Mouse (Mus musculus): ENCODE data around the gene Lancl3.

Lancl3 gene

DNA sequence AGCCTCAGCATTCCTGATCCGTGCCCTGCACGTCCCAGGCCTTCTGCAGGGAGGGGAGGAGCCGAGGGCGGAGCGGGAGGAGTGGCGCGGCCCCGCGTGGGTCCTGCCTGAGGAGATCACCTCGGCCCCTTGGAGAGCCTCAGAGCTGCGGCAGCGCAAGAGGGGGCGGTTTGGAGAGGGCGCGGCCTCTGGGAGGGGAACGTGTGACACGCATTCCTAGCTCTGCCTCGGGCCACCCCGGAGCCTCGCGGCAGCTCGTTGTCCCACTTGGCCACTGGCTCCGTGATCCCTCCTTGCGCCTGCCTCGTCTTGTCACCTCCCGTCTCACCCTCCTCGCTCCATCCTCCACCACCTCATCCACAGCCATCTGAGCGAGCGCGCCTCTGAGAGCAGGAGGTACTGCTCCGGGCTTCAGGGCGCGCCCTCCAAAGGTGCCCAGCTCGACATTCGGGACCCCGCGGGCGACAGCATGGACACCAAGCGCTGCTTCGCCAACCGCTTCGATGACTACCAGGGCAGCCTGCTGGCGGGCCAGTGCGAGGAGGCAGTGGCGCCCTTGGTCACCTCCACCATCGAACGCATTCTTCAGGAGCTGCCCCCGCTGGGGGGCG lies at the start of gene Lancl3:
Gene Lancl3 (plus strand): TSS at position 142 of the 611 bp plus-strand sequence.
- no peak for DNase-seq (ENCODE audit: low spot score)

DNA sequence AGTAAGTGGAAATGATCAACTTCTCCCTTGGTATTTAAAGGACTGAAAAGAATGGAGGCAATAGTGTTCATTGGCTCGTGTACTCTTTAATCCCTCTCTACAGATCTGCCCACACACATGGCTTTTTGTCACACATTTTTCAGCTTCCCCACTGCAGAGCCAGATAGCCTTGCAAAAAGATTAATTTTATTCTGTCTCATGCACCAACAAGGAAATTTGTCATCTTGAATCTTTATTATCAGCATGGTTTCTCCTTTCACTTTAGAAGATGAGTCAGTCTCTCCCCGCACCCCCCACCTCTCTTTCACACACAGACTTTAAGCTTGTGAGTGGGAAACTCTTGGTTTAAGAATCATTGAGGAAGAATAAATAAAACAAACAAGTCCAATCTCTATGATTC lies 20.7 kb upstream of the Lancl3 start:
- no peak for DNase-seq (ENCODE audit: low spot score)

DNA sequence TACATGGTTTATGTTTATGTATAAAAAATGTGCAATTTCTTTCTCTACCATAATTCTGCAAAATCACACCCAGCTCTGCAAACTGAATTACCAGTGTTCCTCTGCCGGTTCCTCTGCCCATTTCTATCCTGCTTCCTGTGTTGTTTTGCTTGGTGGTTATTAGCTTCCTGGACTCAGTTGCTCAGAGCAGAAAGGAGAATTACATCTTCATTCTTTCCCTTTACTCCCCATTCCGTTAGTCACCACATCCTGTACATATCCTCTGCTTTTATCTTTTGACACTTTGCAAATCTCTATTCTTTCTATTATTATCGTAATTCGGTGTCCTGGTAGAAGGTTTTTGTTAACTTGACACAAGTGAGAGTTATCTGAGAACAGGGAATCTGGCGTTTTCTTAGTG lies 18.1 kb upstream of the Lancl3 start:
- DNase-seq (ENCODE audit: low spot score) = no peak

DNA sequence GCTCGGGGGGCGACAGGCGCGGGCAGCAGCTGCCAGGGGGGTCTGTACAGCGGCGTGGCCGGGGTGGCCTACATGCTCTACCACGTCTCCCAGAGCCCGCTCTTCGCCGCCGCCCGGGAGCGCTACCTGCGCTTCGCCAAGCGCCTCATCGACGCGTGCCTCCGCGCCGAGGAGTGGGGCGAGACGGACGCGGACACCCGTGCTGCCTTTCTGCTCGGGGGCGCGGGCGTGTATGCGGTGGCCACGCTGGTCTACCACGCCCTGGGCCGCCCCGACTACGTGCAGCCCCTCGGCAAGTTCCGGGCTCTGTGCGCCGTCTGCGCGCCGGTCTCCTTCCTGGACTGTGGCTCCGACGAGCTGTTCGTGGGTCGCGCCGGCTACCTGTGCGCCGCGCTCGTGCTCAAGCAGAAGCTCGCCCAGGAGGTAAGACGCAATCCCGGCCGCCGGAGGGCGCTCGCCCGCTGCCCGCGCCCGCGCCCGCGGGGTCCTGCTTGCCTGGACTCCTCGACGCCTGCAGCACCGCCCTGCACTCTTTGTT lies 747 bp downstream of the Lancl3 start:
- peak; percentile 22 for DNase-seq (ENCODE audit: low spot score)

DNA sequence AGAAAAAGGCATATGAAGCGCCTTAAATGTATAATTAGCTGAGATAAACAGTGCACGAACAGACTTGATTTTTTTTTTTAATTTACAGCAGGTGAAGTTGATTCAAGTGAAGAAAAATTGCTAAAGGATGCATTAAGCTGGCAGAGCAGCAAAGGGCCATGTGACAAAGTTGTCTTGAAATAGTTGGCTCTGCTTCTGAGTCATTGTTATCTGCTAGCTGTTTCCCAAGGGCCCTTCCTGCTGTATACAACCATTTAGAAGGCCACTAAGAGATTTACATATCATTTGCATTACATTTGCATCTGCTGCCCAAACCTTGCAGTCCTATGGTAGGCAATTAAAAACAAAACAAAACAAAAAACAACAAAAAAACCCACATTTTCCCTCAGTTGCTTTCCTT lies 2.3 kb downstream of the Lancl3 start:
- no peak for DNase-seq (ENCODE audit: low spot score)

DNA sequence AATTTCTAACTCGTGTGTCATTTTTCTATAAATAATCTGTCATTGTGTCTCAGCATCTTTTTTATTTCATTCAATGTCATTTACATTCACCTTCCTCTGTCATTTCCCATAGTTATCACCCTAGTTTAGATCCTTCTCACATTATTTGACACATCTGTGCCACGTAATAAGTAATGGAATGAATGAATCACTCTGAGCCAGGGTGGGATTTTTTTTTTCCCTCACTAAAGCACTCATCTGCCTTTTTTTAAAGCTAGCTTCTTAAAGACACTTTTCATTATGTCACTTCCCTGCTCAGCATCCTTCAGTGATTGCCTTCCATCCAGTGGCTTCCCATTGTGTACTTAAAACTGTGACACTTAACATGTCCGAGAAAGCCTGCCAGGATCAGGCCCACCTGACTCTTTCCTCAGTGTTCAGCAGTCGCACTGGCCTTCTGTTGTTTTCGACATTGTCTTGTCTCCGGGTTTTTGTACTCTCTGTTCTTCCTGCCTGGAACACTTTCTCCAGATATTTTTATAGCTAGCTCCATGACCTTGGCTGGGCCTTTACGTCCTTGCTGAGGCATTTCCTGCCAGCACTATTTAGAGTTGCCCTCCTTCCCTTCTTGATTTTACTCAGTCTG lies 3.2 kb downstream of the Lancl3 start:
- DNase-seq (ENCODE audit: low spot score) = no peak

DNA sequence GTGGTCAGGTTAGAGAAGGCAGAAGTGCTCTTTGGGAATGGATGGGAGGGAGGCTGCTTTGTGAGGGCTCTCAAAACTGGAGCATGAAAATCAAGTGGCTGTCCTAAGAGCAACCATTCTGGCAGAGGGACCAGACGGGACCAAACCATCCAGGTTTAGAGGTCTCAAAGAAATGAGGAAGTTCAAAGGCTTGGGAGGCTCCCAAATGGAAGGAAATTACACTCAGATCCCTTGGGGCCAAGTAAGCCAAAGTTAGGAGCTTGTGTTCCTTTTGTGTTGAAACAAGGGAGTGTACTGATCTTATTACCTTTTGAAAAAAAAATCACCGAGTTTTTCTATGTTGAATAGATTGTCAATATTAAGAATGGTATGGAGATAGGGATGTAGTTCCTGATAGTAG lies 5.4 kb downstream of the Lancl3 start:
- DNase-seq (ENCODE audit: low spot score) = no peak

DNA sequence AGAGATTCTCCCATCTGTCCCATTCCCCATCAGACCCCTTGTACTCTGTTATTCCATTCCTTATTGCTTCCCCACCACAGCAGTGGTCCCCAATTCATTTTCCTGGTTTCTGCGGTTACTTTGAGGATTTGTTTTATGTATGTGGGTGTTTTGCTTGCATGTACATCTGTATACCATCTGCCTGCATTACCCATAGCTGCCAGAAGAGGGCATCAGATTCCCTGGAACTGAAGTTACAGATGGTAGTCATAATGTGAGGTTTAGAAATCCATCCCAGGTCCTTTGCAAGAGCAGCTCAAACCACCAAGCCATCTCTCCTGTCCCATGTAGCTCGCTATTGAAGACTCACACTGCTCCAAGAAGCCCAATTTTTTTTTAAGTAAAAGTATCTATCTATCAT lies 16.5 kb downstream of the Lancl3 start:
- DNase-seq (ENCODE audit: low spot score) = peak; percentile 4

DNA sequence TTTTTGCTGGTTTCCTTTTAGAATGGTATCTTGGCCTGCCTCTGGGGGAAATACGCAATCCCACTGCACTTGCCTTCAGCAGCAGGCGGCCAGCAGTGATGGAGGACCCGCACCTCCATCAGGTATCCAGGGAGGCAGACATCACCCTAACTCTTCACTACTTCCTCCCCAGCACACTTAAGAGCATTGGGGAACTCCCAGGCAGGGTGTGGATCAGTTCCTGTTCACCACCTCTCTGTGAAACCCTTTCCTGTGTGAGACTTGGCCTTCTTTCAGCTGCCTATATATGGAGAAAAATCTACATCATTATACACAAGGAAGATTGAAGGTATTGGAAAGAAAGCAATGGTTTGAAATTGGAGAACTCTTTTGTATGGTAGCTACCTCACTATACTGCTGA lies 19.9 kb downstream of the Lancl3 start:
- peak; percentile 19 for DNase-seq (ENCODE audit: low spot score)

DNA sequence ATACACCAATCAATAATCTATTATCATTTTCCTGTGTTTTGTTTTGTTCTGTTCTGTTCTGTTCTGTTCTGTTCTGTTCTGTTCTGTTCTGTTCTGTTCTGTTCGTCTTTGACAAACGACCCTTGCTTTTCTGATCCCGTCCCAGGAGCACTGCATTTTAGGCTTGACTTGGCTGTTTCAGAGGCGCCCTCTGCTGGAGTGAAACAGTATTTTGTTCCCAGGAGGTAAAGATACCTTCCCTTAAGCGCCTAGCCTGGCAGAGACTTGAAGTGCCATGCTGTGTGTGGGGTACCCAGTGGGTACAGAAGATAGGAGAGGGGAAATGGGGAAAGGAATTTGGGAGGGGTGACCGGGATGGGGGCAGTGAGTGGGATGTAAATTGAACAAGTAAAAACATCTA lies 21.5 kb downstream of the Lancl3 start:
- DNase-seq (ENCODE audit: low spot score) = peak; percentile 19

DNA sequence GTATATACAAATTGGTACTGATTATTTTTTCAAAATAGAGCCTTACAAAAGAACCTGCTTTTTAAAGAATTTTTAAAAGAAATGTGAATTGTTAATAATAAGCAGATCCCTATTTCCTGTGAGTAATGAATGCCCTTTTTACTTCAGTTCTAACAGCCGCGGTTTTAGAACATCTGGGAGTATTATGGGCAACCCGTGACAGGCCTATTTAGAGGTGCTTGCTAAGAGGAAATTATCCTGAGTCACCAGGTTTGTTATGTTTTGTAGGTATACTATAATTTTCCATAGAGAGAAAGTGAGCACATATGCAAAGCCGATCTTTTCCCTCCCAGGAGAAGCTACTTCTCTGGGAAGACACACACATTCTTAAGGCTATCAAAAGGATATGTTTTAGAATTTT lies 22.0 kb downstream of the Lancl3 start:
- DNase-seq (ENCODE audit: low spot score) = no peak

DNA sequence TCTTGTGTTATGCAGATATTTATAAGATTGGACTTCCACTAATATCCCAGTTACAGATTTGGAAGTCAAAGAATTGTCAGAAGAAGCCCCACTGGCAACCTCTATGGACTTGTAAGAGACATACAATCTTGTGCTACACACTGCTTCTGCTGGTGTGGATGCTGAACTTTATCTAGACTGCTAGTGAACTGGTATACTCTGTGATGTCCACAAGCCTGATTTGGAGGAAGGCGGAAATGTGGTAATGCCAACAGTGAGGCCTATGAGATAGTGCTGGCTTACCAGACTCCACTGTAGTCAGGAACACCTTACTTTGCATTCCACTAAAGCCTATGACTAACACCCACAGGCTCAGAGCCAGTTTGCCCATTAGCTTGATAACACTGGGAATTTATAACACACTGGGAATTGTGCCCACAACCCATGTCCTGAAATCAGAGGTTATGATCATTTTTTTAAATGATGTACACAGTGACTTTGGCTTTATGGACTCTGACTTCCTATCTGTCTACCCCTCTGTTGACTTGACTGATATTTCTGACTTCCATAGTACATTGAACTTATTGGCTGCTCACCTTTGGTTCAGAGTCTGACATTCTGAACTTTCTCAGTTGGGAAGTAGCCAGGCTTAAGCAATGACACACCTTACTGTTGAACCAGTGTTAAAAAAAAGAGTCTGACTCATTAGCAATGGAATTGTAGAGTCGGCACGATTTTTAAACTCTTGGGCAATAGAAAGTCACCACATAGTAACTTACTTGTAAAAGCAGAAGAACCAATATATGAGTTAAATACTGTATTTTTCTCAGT lies 22.9 kb downstream of the Lancl3 start:
- no peak for DNase-seq (ENCODE audit: low spot score)

DNA sequence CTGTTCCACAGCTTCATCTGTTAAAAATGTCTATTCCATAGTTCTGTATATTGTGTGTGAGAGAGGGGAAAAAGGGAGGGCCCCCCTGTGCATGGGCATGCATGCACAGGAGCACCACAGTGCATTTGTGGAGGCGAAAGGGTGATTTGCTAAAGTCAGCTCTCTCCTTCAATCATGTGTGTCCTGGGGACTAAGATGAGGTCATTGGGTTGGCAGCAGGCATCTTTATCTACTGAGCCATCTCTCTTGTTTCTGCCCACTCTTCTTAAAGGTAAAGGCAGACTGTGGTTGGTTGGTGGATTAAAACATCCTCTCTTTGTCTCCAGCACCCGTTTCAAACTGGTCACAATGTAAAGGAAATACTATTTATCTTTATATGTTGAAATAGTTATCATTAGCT lies 27.4 kb downstream of the Lancl3 start:
- DNase-seq (ENCODE audit: low spot score) = no peak

DNA sequence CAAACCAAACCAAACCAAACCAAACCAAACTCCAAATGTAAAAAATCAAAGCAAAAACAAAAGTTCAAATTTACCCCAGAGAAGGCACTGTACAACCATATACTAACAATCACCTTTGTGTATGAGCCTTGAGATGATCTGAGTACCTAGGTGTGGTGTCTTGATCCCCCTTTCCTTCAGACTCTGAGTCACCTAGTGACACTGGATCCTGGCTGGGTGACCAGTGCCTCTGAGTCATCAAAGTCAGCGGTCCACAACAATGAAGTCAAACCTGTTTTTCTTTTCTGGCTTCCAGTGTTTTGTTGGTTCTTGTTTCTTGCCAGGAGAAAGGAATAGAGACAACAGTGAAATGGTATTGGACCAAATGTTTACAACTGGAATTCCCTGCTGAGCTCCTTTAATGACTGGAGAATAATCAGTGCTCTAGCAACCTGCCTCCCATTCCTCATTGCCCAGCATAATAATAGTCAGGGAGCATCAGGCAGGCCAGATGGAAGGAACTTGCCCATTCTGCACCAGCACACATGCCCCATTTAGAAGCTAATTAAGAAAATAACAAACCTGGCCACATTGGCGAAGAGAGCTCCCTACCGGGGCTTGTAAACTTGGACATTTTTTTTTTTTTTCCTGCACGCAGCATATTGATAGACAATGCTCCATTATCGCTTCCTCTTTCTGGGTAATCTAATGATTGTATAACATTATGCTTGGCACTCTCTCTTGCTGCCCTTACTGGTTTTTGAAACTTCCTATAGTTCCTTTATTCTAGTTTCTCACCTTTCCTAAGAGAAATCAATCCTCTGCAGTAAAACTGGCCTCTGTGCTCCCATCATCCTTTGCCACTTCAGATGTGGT lies 41.3 kb downstream of the Lancl3 start:
- no peak for DNase-seq (ENCODE audit: low spot score)

DNA sequence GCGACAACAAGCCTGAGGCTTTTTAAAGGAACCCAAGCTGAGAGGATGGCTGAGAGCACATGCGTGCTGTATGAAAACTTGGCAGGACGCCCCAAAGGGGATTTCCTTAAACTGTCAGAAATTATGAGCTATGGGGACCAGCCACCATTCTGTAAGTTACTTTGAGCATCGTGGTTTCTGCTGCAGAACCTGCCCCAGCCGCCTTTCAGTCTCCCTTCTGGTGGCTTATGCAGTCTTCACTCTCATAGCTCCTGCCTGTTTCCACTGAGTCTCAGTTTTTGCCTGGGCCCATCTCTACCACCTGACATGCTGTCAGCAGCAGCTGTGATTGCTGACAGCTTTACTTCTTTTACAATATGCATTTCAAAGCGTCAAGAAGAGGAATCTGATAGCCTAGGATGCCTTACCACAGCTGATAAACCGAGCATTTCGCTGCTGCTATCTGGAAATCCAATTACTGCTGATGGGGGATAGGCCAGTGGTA lies 43.7 kb downstream of the Lancl3 start:
- DNase-seq (ENCODE audit: low spot score) = no peak

DNA sequence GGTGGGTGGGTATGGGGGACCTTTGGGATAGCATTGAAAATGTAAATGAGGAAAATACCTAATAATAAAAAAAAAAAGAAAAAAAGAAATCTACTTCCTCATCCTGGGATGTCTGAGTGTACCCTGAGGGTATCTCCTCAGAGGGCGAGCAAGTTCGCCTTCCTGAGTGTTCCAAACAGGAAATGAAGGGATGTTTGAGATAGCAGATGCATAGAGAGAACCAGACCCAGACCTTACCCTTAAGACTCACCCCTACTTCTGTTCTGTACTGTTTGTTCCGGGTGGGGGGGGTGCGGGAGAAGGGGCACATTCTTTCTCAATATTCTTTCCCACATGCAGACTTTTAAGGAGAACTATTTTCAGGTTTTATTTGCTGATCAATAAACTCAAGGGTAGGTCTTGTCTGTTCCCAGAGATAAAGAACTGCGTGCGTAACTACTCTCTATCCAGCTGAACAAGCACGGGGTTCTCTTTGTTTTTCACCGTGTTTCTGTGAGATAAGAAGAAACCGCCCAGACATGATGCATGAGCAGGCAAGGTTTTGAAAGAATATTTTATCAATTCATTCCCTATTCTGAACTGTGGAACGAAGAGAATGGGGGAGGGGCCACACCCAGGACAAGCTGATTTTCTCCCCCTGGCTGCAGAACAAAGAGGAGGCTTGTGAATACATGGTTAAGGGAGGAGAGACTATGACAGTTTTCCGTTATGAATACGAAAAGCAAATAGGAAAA lies 45.1 kb downstream of the Lancl3 start:
- DNase-seq (ENCODE audit: low spot score) = no peak

DNA sequence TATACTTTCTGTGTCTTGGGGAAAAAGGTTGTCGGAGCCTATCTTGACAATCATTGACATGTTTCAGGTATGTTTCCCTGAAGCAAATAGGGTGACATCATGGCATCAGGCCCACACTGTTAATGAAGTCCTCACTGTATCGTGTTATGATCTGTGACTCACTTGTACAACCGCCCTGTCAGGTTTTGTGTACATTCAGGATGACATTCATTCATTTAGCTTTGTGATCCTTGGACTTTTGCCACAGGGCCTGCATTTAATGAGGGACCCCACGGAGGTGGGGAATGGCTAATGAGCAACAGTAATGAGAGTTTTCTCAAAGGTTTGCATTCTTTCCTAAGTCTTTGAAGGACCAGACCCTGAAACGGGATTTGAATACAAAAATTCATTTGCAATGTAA lies 49.2 kb downstream of the Lancl3 start:
- DNase-seq (ENCODE audit: low spot score) = no peak

DNA sequence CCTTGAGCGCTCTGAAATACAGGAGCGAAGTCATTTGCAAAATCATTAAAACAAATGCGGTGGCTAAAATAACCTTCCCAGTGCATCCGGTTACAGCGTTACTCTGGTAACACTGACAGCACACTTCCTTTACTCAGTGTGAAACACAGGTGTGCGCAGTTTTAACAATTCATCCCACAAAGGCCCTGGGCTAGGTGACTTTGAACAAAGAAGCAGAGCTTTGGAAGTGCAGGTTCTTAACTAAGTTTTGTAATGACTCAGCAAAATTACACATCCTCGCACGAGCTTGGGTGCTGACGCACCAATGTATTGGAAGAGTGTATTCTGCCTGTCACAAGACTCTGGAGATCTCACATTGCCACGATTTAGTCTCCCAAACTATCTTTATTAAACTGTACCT lies 54.3 kb downstream of the Lancl3 start:
- DNase-seq (ENCODE audit: low spot score) = peak; percentile 1

DNA sequence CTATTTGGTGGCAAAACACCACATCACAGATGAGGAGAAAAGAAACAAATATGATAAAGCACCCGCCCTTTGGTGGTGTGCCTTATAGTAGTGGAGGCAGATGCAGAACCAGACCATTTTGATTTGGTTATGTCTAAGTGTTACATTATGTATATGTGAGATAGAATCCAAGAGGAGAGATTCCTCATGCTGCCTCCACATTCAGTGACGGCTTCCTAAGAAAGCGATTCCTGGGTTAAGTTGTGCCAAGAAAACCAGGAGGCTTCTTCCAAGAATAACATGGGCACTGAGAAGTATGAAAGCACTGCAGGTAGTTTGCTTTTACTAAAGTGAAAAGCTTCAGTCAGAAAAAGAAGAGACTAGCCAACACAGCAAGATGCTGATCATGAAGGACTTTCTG lies 55.2 kb downstream of the Lancl3 start:
- DNase-seq (ENCODE audit: low spot score) = no peak

DNA sequence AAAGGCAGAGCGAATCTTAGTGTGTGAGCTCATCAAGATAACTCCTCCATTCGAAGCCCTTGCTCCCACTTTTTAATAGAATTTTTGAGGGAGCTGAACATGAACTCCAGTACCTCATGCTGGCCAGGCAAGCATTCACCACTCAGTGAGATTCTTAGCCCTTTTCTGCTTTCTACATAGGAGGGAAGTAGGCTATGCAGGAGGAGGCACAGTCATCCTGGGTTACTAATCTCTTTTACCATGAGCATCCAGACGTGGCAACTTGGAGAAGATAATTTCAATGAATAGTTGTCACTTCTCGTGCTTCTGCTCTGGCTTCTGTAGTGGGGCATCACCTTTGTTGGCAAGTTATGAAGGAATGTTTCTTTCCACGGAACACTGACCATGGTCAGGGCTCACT lies 57.1 kb downstream of the Lancl3 start, which contains the start of gene Gm14862:
Gene Gm14862 (minus strand): TSS at position 134 of the 400 bp plus-strand sequence.
- DNase-seq (ENCODE audit: low spot score) = no peak

DNA sequence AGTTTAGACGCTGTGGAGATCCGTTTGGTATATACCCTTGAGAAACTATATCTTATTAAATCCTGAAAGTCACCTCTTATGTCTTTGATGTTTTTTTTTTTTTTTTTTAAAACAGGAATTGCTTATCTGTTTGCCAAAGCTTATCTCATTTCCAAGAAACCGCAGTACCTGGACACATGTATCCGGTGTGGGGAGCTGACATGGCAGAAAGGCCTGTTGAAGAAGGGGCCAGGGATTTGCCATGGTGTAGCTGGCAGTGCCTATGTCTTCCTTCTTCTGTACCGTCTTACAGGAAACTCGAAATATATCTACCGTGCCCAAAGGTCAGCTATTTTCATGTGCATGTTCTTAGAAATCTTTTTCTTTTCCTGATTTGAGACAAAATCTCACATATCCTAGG lies 58.1 kb downstream of the Lancl3 start:
- no peak for DNase-seq (ENCODE audit: low spot score)

All from T-cell, adult 2 months (primary cell).